Mouse (Mus musculus): ENCODE results near the gene Reg2. TPM values are rescaled to one million over a fixed set of nuclear protein-coding genes. Genes with fewer than 3 reads are reported as not detected.

Reg2 gene
- total RNA-seq (2023) = not detected

DNA sequence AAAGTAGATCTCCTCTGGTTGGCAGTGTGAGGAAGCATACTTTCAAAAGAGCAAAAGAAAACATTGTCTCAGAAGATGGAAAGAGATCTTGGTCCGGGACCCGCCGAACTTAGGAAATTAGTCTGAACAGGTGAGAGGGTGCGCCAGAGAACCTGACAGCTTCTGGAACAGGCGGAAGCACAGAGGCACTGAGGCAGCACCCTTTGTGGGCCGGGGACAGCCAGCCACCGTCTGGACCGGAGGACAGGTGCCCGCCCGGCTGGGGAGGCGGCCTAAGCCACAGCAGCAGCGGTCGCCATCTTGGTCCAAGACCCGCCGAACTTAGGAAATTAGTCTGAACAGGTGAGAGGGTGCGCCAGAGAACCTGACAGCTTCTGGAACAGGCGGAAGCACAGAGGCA, at the start of gene Reg2:
Reg2 (plus strand) TSS at position 301 of the 400 bp plus-strand sequence.

DNA sequence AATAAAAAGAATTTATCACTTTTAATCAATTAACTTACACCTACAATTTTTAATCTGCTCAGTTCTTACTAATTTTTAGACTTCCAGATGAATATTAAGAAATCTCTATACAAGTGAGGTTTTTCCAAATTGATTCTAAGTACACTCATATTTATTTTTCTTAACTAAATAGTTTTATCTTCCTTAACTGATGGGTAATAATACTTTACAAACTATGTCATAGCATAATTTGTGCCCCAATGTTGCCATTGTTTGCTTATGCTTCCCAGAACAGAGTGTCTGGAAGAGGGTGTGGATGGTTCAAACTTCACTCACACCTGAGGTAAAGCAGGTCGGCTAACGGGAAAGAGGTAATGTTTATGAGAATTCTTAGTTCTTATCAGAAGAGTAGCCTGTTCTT, 25.1 kb upstream of the Reg2 start, which contains the start of gene Reg3b:
Reg3b (plus strand) TSS at position 301 of the 400 bp plus-strand sequence.

DNA sequence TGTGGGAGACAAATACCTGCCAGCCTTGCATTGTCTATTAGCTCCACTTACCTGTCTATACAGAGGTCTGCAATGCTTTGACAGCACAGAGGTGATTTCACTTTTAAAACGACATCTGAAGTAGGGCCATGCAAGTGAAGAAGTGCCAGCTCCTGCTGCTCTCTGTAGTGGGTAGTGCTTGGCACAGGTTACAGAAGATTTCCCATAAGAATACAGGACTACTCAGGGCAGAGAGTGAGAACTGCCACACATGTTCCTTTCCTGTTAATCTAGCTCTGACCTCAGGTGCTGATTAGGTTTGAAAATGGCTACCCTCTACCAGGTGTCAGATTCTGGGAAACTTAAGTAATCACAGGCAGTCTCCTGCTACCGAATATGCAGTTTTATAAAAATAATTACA, 16.7 kb upstream of the Reg2 start, which contains the start of gene Reg3d:
Reg3d (minus strand) TSS at position 101 of the 400 bp plus-strand sequence.

DNA sequence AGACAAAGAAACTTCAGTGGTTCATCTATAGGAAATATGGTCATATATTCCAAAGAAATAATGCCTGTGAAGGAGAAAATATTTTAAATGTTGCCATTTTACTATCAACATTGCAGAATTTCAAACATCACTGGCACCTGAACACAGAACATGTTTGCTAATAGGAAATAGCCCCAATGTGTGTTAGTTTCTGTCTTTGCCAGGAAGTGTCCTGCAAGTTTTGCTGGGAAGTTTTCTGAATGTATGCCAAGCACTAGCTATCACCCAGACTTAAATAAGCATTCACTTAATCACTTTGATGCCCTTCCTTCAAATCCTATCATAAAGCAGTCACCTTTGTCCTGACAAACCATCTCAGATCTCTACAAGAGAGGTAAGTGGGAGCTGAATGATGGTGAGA, 15.0 kb upstream of the Reg2 start, which contains the start of gene Reg3a:
Reg3a (plus strand) TSS at position 301 of the 400 bp plus-strand sequence.

DNA sequence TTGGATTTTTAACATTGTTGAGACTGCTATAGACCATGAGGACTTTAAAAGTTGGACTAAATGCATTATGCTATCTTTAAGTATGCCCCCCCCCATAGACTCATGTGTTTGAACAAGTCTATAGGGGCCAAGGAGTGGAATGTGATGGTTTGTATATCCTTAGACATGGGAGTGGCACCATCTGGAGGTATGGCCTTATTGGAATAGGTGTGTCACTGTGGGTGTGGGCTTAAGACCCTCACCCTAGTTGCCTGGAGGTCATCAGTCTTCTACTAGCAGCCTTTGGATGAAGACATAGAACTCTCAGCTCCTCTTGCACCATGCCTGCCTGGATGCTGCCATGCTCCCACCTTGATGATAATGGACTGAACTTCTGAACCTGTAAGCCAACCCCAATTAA, 27.0 kb downstream of the Reg2 start, which contains the start of gene Reg1:
Reg1 (plus strand) TSS at position 301 of the 400 bp plus-strand sequence.

Other genes starting within 250 kb of the Reg2 start
- gene Reg3b, start 25.0 kb upstream of the Reg2 start, total RNA-seq (2023) = not detected
- not detected for gene Reg3d, start 16.8 kb upstream of the Reg2 start, total RNA-seq (2023)
- not detected for gene Reg3a, start 14.9 kb upstream of the Reg2 start, total RNA-seq (2023)
- 2.6 TPM for gene Reg1, start 27.1 kb downstream of the Reg2 start, total RNA-seq (2023)
- not detected for gene Reg3g, start 73.2 kb downstream of the Reg2 start, total RNA-seq (2023)

Measured in CD8-positive naive resting alpha-beta T cell, adult 57 days (primary cell).